Mouse (Mus musculus) intestine, embryonic 14.5 days (tissue): Measurements from ENCODE around the gene Adsl. TPM values are rescaled to one million over a fixed set of nuclear protein-coding genes. Genes with fewer than 3 reads are reported as not detected.

Source experiments
- ATAC-seq: fragments of 200-750 bp; cut with Nextera tagmentation; replicated peaks from 2 replicates; pipeline ENCODE4 v1.8.0; 2017; ENCODE audit warnings: low read depth, moderate number of reproducible peaks, moderate TSS enrichment, moderate library complexity; ENCODE audit not compliant: low FRiP score, low TSS enrichment
- DNase-seq: peaks from one replicate; pipeline ENCODE4 v3.0.0-alpha.2; 2018; ENCODE audit warnings: low spot score
- H3K27ac ChIP-seq: fragments of 300-500 bp; sonication (generic); 2 replicates; pipeline ENCODE4 v1.5.1; 2014; ENCODE audit warnings: low read depth, mild to moderate bottlenecking, control low read depth
- H3K27me3 ChIP-seq: fragments of 300-500 bp; sonication (generic); replicated peaks from 2 replicates; pipeline ENCODE4 v1.6.1; 2014; ENCODE audit warnings: low read length, control low read depth; ENCODE audit not compliant: control insufficient read depth, insufficient read depth
- H3K36me3 ChIP-seq: fragments of 300-500 bp; sonication (generic); 2 replicates; pipeline ENCODE4 v1.6.1; 2014; ENCODE audit warnings: low read length, control low read depth; ENCODE audit not compliant: control insufficient read depth, insufficient read depth
- H3K4me1 ChIP-seq: fragments of 300-500 bp; sonication (generic); replicated peaks from 2 replicates; pipeline ENCODE4 v1.6.1; 2014; ENCODE audit warnings: low read length, control low read depth, mixed read lengths; ENCODE audit not compliant: control insufficient read depth, insufficient read depth
- H3K4me2 ChIP-seq: fragments of 300-500 bp; sonication (generic); 2 replicates; pipeline ENCODE4 v1.6.1; 2014; ENCODE audit warnings: low read length
- H3K4me3 ChIP-seq: fragments of 300-500 bp; sonication (generic); 2 replicates; pipeline ENCODE4 v1.5.1; 2014; ENCODE audit warnings: low read depth, low read length, control low read depth, mixed read lengths
- H3K9ac ChIP-seq: fragments of 300-500 bp; sonication (generic); 2 replicates; pipeline ENCODE4 v1.6.1; 2014; ENCODE audit warnings: mild to moderate bottlenecking, low read length
- H3K9me3 ChIP-seq: fragments of 300-500 bp; sonication (generic); 2 replicates; pipeline ENCODE4 v1.6.1; 2016; ENCODE audit warnings: low read length, control low read depth; ENCODE audit not compliant: control insufficient read depth
- WGBS: fragments of 180-500 bp; shearing (Covaris S2); extraction: QIAGEN DNeasy Blood & Tissue Kit; methylation state at CpG from one replicate; pipeline ENCODE4 v1.1.7; 2014; 5-methylcytosine and 5-hydroxymethylcytosine counted together
- polyA plus RNA-seq: library from polyadenylated mRNA; unstranded; fragments of >200 nt; fragmentation: Nextera tagmentation; extraction: Ambion mirVana; gene quantifications from 2 replicates; pipeline ENCODE4 v1.2.1, GENCODE M21; 2014

The Adsl gene
- polyA plus RNA-seq, 1 experiment from 2014 or later = 175 TPM

DNA sequence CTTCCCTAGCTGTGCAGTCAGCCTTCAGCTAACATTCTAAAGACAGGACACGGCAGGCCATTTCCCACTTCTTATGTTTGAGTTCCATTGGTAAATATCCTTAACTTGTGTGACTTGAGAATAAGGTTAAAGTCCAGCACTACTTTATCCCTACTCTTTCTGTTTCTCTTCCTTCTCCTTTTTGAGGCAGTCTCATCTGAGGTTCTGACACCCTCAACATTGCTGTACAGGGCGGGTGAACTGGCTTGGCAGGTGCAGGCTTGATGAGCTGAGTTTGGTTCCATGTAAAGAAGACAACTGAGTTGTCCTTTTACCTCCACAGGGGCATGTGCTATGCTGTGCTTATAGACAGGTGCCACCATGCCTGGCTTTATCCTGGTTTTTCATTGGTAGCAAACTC, 35.0 kb downstream of the Adsl start:
- no peaks in the 10 kb centered on the region for H3K9me3 ChIP-seq
- ATAC-seq (no peak), DNase-seq (no peak)
- no peak overlapping the region for H3K27ac ChIP-seq
- H3K9ac ChIP-seq = no peak overlapping the region
- no peak overlapping the region for H3K4me2 ChIP-seq
- no peak overlapping the region for H3K4me3 ChIP-seq
- H3K4me1 ChIP-seq = peaks cover 8% of the 10 kb centered on the region
- H3K36me3 ChIP-seq = no peaks in the 10 kb centered on the region
- WGBS = 83% methylated on average over 2 of the region's 2 CpGs
- no peaks in the 10 kb centered on the region for H3K27me3 ChIP-seq

- ATAC-seq (no peak), DNase-seq (no peak)
- Histone ChIP-seq H3K9ac (no peak overlapping the region), H3K27ac (no peak overlapping the region), H3K27me3 (no peaks in the 10 kb centered on the region), H3K4me2 (no peak overlapping the region), H3K36me3 (no peaks in the 10 kb centered on the region), H3K9me3 (no peaks in the 10 kb centered on the region), H3K4me3 (no peak overlapping the region), H3K4me1 (no peaks in the 10 kb centered on the region)
- WGBS = 20% methylated on average over 1 of the region's 1 CpGs
Measured at GRCm38 (mm10) chr15:80988331-80988730, 40.0 kb downstream of the Adsl start.

DNA sequence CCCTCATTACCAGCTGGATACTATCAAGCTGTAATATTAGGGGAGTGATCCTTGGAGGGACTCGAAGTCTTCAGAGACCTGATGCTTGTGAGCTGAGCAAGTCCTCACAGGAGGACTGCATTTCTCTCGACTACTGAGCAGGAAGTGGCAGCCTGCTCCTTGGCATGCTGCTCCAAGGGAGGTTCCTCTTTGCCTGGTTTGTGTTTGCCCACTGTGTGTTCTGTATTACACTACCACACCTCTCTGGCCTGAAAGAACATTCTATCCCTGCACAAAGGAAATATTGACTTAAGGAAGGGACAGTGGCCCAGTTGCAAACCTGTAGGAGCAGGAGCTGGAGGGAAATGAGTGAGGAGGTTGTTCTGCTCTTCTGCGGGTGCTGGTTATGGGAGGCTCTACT, 41.4 kb downstream of the Adsl start:
- DNase-seq = no peak
- H3K36me3 ChIP-seq = no peaks in the 10 kb centered on the region
- no peaks in the 10 kb centered on the region for H3K9me3 ChIP-seq
- H3K9ac ChIP-seq = no peak overlapping the region
- H3K27me3 ChIP-seq = no peaks in the 10 kb centered on the region
- no peaks in the 10 kb centered on the region for H3K4me1 ChIP-seq
- 52% methylated on average over 3 of the region's 3 CpGs for WGBS
- no peak overlapping the region for H3K4me3 ChIP-seq
- H3K4me2 ChIP-seq = no peak overlapping the region
- H3K27ac ChIP-seq = no peak overlapping the region
- 0 out of 2 replicates have a peak, but pooled peaks have one; percentile 27 for ATAC-seq

GRCm38 (mm10) chr15:80994959-80995358, 46.7 kb downstream of the Adsl start:
- H3K4me1 ChIP-seq = no peaks in the 10 kb centered on the region; the same call in 1 of the 2 replicates
- no peaks in the 10 kb centered on the region for H3K36me3 ChIP-seq
- H3K9me3 ChIP-seq = no peaks in the 10 kb centered on the region
- DNase-seq = no peak
- no peak overlapping the region for H3K27ac ChIP-seq
- no peak for ATAC-seq
- 77% methylated on average over 5 of the region's 5 CpGs for WGBS
- H3K4me3 ChIP-seq = no peak overlapping the region
- no peaks in the 10 kb centered on the region for H3K27me3 ChIP-seq
- H3K9ac ChIP-seq = no peak overlapping the region
- no peak overlapping the region for H3K4me2 ChIP-seq

DNA sequence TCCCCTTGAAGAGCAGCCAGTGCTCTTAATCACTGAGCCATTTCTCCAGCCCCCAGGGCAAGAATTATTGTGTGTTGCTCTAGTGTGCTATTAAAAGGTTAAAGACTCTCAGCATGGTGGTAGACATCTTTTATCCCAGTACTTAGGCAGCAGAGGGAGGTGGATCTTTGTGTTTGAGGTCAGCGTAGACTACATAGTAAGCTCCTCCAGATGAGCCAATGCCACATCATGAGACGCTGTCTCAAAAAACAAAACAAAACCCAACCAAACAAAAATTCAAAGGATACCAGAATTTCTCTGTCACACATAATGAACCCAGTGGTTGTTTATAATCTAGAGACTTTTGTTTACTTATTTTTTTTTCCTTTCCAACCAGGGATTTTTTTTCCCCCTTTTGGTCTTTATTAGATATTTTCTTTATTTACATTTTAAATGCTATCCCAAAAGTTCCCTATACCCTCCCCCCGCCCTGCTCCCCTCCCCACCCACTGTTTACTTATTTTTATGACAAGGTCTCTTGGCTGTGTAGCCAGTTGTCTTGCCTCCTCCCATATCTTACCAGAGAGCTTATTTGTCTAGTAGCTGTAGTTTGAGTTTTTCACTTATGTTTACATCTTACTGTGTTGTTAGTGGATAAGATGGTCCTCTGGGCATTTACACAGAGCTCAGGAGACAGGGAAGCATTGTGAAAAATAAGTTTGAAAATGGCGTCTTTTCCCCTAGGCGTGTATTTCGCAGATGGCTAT, 48.0 kb downstream of the Adsl start:
- H3K9ac ChIP-seq = no peak overlapping the region
- H3K36me3 ChIP-seq = no peaks in the 10 kb centered on the region
- peaks cover 5% of the 10 kb centered on the region; the same call in 1 of the 2 replicates for H3K4me1 ChIP-seq
- no peak overlapping the region for H3K4me3 ChIP-seq
- no peak for DNase-seq
- H3K4me2 ChIP-seq = no peak overlapping the region
- 73% methylated on average over 6 of the region's 6 CpGs for WGBS
- no peak for ATAC-seq
- no peaks in the 10 kb centered on the region for H3K9me3 ChIP-seq
- no peaks in the 10 kb centered on the region for H3K27me3 ChIP-seq
- H3K27ac ChIP-seq = no peak overlapping the region

GRCm38 (mm10) chr15:80997077-80997476, 48.8 kb downstream of the Adsl start:
- WGBS = 44% methylated on average over 1 of the region's 1 CpGs
- no peak overlapping the region for H3K27ac ChIP-seq

DNA sequence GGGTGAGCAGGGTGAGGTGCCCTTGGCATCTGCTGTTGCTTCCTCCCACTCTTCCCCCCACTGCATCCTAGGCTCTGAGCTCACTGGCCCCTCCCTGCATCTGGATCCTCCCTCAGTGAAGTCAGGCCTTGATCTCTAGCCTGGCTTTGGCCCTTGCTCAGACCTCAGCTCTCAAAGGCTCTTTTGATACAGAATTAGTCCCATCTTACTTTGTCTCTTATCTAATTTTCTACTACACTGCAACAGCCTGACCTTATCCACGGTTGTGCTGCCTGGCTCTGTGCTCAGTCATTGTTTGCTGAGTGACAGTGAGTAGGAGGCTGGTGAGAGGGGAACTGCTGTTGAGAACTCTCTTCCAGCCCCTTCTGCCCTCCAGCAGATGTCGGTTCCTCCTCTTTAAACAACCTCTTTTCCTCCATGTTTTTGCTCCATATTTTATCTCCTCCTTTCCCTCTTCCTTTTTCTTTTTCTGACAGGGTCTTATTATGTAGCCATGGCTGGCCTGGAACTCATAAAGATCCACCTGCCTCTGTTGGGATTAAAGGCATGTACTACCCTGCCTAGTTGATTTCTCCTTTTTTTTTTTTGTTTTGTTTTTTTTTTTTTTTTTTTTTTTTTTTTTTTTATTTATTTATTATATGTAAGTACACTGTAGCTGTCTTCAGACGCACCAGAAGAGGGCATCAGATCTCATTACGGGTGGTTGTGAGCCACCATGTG, 52.3 kb downstream of the Adsl start:
- ATAC-seq (no peak), DNase-seq (no peak)
- H3K4me3 ChIP-seq = no peak overlapping the region
- H3K36me3 ChIP-seq = 0 out of 2 replicates have a peak, but pooled peaks cover 3% of the 10 kb centered on the region
- no peak overlapping the region for H3K9ac ChIP-seq
- no peaks in the 10 kb centered on the region for H3K9me3 ChIP-seq
- H3K4me2 ChIP-seq = no peak overlapping the region
- H3K4me1 ChIP-seq = peaks cover 5% of the 10 kb centered on the region; the same call in 1 of the 2 replicates
- 28% methylated on average over 2 of the region's 4 CpGs for WGBS
- no peak overlapping the region for H3K27ac ChIP-seq
- H3K27me3 ChIP-seq = no peaks in the 10 kb centered on the region

More at GRCm38 (mm10) chr15:80997077-80997476, 48.8 kb downstream of the Adsl start:
- Histone ChIP-seq H3K9ac (no peak overlapping the region), H3K4me3 (no peak overlapping the region), H3K36me3 (no peaks in the 10 kb centered on the region), H3K27me3 (no peaks in the 10 kb centered on the region), H3K4me1 (peaks cover 5% of the 10 kb centered on the region; the same call in 1 of the 2 replicates), H3K9me3 (no peaks in the 10 kb centered on the region), H3K4me2 (no peak overlapping the region)
- no peak for DNase-seq
- ATAC-seq = no peak

DNA sequence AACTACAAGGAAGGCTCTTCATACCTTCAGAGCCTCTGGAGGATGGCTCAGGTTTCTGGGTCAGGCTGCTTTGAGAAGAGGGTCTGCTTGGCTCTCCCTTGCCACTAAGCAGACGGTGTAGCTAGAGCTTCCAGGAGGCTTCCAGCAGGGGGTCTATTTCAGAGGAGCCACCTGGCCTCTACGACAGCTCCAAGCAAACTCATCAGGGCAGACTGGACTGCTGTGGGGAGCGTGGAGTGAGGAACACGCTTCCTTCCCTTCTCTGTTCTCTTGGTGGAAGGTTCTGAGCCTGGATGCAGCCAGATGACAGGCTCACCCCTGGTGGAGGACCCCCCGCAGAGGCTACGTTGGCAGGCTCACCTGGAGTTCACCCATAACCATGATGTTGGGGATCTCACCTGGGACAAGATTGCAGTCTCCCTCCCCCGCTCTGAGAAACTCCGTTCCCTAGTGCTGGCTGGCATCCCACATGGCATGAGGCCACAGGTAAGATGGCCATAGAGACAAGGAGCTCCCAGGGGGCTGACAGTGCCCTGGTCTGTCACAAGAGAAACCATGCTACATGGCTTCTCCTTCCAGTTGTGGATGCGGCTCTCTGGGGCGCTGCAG, 57.9 kb downstream of the Adsl start:
- DNase-seq = no peak
- no peaks in the 10 kb centered on the region for H3K9me3 ChIP-seq
- H3K4me1 ChIP-seq = no peaks in the 10 kb centered on the region
- H3K4me3 ChIP-seq = no peak overlapping the region
- WGBS = 82% methylated on average over 10 of the region's 10 CpGs
- no peak overlapping the region for H3K9ac ChIP-seq
- H3K36me3 ChIP-seq = peaks cover 19% of the 10 kb centered on the region; the same call in 1 of the 2 replicates
- H3K4me2 ChIP-seq = no peak overlapping the region
- ATAC-seq = no peak
- H3K27me3 ChIP-seq = no peaks in the 10 kb centered on the region
- no peak overlapping the region for H3K27ac ChIP-seq
